Mouse (Mus musculus) midbrain, embryonic 16.5 days (tissue): ENCODE results near the gene 1700001C19Rik. TPM values are rescaled to one million over a fixed set of nuclear protein-coding genes. Genes with fewer than 3 reads are reported as not detected.

Experiments
- ATAC-seq: fragments of 200-750 bp; cut with Nextera tagmentation; 2 replicates; pipeline ENCODE4 v1.8.0; 2017; ENCODE audit warnings: moderate TSS enrichment
- H3K27ac ChIP-seq: fragments of 300-500 bp; sonication (generic); 2 replicates; pipeline ENCODE4 v1.5.1; 2014; ENCODE audit warnings: mild to moderate bottlenecking, low read length, mixed read lengths
- H3K27me3 ChIP-seq: fragments of 300-500 bp; sonication (generic); 2 replicates; pipeline ENCODE4 v1.6.1; 2014; ENCODE audit warnings: low read depth, low read length, mixed read lengths; ENCODE audit not compliant: control insufficient read depth, insufficient read depth
- H3K36me3 ChIP-seq: fragments of 300-500 bp; sonication (generic); 2 replicates; pipeline ENCODE4 v1.6.1; 2014; ENCODE audit warnings: mild to moderate bottlenecking, low read length, moderate library complexity, mixed read lengths; ENCODE audit not compliant: control insufficient read depth, insufficient read depth
- H3K4me1 ChIP-seq: fragments of 300-500 bp; sonication (generic); 2 replicates; pipeline ENCODE4 v1.6.1; 2014; ENCODE audit warnings: mild to moderate bottlenecking, low read length, mixed read lengths; ENCODE audit not compliant: control insufficient read depth, insufficient read depth
- H3K4me2 ChIP-seq: fragments of 300-500 bp; sonication (generic); 2 replicates; pipeline ENCODE4 v1.6.1; 2014; ENCODE audit warnings: mild to moderate bottlenecking, low read length, mixed read lengths
- H3K4me3 ChIP-seq: fragments of 300-500 bp; sonication (generic); 2 replicates; pipeline ENCODE4 v1.5.1; 2014; ENCODE audit warnings: low read depth, mild to moderate bottlenecking, low read length, moderate library complexity, mixed read lengths
- H3K9ac ChIP-seq: fragments of 300-500 bp; sonication (generic); 2 replicates; pipeline ENCODE4 v1.6.1; 2014; ENCODE audit warnings: low read depth, low read length, mixed read lengths
- H3K9me3 ChIP-seq: fragments of 300-500 bp; sonication (generic); replicated peaks from 2 replicates; pipeline ENCODE4 v1.6.1; 2014; ENCODE audit warnings: mild to moderate bottlenecking, low read length, mixed read lengths; ENCODE audit not compliant: control insufficient read depth, poor library complexity, severe bottlenecking
- WGBS: fragments of 180-500 bp; shearing (Covaris S2); extraction: QIAGEN DNeasy Blood & Tissue Kit; methylation state at CpG from one replicate; pipeline ENCODE4 v1.1.7; 2014; 5-methylcytosine and 5-hydroxymethylcytosine counted together
- polyA plus RNA-seq: library from polyadenylated mRNA; unstranded; fragments of >200 nt; fragmentation: Nextera tagmentation; extraction: Ambion mirVana; gene quantifications from 2 replicates; pipeline ENCODE4 v1.2.1, GENCODE M21; 2015

The 1700001C19Rik gene
- polyA plus RNA-seq, 1 experiment from 2014 or later, result 0.46 TPM

DNA sequence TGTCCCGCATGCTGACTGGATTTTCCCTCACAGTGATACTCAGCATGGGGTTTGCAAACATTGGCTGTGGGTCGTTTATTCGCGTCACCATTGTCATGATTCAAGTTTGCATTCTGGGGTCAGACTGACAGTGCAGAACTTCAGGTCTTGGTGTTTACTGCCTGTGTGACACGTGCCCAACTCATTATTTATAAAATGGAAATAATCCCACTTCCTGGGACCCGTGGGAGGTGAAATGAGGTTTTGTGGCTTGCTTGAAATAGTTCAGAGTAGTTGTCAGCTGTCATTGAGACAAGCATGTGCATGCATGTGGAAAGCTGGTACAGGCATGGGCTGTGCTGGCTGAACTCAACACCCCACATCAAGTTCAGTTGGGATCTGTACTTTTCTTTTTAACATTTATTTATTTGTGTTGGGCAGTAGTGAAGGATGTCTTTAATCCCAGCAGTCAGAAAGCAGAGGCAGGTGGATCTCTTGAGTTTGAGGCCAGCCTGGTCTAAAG is 60.3 kb downstream of the 1700001C19Rik start:
- H3K36me3 ChIP-seq, result peaks cover 29% of the 10 kb centered on the region

GRCm38 (mm10) chr17:47373991-47374390 is 63.2 kb downstream of the 1700001C19Rik start:
- Histone ChIP-seq H3K9ac (no peak overlapping the region), H3K4me3 (no peak overlapping the region), H3K36me3 (peaks cover 20% of the 10 kb centered on the region), H3K9me3 (no peaks in the 10 kb centered on the region), H3K4me2 (no peak overlapping the region), H3K4me1 (peaks cover 12% of the 10 kb centered on the region), H3K27me3 (no peaks in the 10 kb centered on the region), H3K27ac (no peak overlapping the region)
- 84% methylated on average over 6 of the region's 6 CpGs for WGBS
- ATAC-seq, result no peak

More for the DNA sequence above, 60.3 kb downstream of the 1700001C19Rik start:
- WGBS, result 89% methylated on average over 6 of the region's 6 CpGs
- no peak overlapping the region for H3K27ac ChIP-seq
- no peaks in the 10 kb centered on the region; the same call in 1 of the 2 replicates for H3K4me1 ChIP-seq
- no peak overlapping the region for H3K4me3 ChIP-seq
- ATAC-seq, result no peak
- H3K9ac ChIP-seq, result no peak overlapping the region
- no peaks in the 10 kb centered on the region for H3K9me3 ChIP-seq
- H3K4me2 ChIP-seq, result no peak overlapping the region
- H3K27me3 ChIP-seq, result no peaks in the 10 kb centered on the region

DNA sequence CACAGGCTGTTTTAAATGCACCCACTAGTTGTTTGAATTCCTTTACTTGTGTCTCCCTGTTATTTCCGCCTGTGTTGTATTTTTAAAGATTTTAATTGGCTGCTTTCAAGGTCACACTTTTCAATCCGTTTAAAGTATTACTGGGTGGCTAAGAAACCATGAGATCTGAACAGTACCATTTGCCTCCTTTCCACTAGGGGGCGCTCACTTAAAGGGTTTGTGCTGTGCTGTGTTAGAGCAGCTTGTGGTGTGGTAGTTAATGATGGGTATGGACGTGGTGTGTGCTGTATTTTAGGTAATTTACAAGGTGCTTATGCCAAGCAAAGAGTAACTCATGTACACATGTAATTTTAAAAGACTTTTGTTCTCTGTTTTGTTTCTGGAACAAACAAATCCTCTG is 65.7 kb downstream of the 1700001C19Rik start:
- H3K9ac ChIP-seq, result no peak overlapping the region
- H3K27ac ChIP-seq, result no peak overlapping the region
- H3K4me1 ChIP-seq, result peaks cover 12% of the 10 kb centered on the region
- WGBS, result 5% methylated on average over 4 of the region's 4 CpGs
- H3K4me3 ChIP-seq, result no peak overlapping the region
- H3K4me2 ChIP-seq, result no peak overlapping the region
- no peaks in the 10 kb centered on the region for H3K27me3 ChIP-seq
- H3K9me3 ChIP-seq, result no peaks in the 10 kb centered on the region
- ATAC-seq, result peak; percentile 59; the same call in 1 of the 2 replicates
- H3K36me3 ChIP-seq, result peaks cover 8% of the 10 kb centered on the region

GRCm38 (mm10) chr17:47369087-47369443 is 68.1 kb downstream of the 1700001C19Rik start:
- WGBS, result 2% methylated on average over 20 of the region's 20 CpGs
- no peaks in the 10 kb centered on the region for H3K9me3 ChIP-seq
- peak; percentile 82 for ATAC-seq

GRCm38 (mm10) chr17:47368401-47369086 is 68.6 kb downstream of the 1700001C19Rik start, which contains the start of gene Mrps10:
Mrps10 (plus strand) TSS chr17:47368887.
- Histone ChIP-seq H3K27ac (peak within 1 kb of the TSS; percentile 84), H3K4me2 (peak within 1 kb of the TSS; percentile 65), H3K4me3 (peak within 1 kb of the TSS; percentile 65), H3K36me3 (no peaks in the 10 kb centered on the region), H3K9ac (peak within 1 kb of the TSS; percentile 76), H3K4me1 (peaks cover 12% of the 10 kb centered on the region), H3K27me3 (no peaks in the 10 kb centered on the region), H3K9me3 (no peaks in the 10 kb centered on the region)
- 3% methylated on average over 35 of the region's 35 CpGs for WGBS
- peak; percentile 94 for ATAC-seq

More at GRCm38 (mm10) chr17:47369087-47369443, 68.1 kb downstream of the 1700001C19Rik start:
- Histone ChIP-seq H3K4me1 (peaks cover 12% of the 10 kb centered on the region), H3K4me3 (peak overlapping the region; percentile 65), H3K36me3 (0 out of 2 replicates have a peak, but pooled peaks cover 2% of the 10 kb centered on the region), H3K9ac (peak overlapping the region; percentile 76), H3K27me3 (no peaks in the 10 kb centered on the region), H3K4me2 (peak overlapping the region; percentile 65), H3K27ac (peak overlapping the region; percentile 84)

Other genes with a start within 250 kb of the 1700001C19Rik start
- 63.6 and 67.6 TPM in 2 replicates for gene Mrps10, start 68.5 kb downstream of the 1700001C19Rik start, polyA plus RNA-seq
- 0.33 and 0.37 TPM in 2 replicates for gene Guca1b, start 52.0 kb downstream of the 1700001C19Rik start, polyA plus RNA-seq
- 0.29 and 0.50 TPM in 2 replicates for gene Guca1a, start 36.8 kb downstream of the 1700001C19Rik start, polyA plus RNA-seq
- 0.09 and 0.17 TPM in 2 replicates for gene AI661453, start 761 bp downstream of the 1700001C19Rik start, polyA plus RNA-seq
- 19.8 and 20.8 TPM in 2 replicates for gene Taf8, start 64.9 kb upstream of the 1700001C19Rik start, polyA plus RNA-seq
- 58.4 and 61.4 TPM in 2 replicates for gene Ccnd3, start 67.7 kb upstream of the 1700001C19Rik start, polyA plus RNA-seq
- gene Bysl, start 174.1 kb upstream of the 1700001C19Rik start, polyA plus RNA-seq, result 38.6 and 40.7 TPM in 2 replicates
- 47.0 and 47.7 TPM in 2 replicates for gene Med20, start 174.2 kb upstream of the 1700001C19Rik start, polyA plus RNA-seq
- gene Gm20517, start 174.2 kb upstream of the 1700001C19Rik start, polyA plus RNA-seq, result 1.3 and 2.0 TPM in 2 replicates
- gene Usp49, start 193.3 kb upstream of the 1700001C19Rik start, polyA plus RNA-seq, result 5.3 and 7.3 TPM in 2 replicates